Mouse (Mus musculus): ENCODE measurements around the gene Dph1. TPM values are rescaled to one million over a fixed set of nuclear protein-coding genes. Genes with fewer than 3 reads are reported as not detected.
A peak's percentile ranks its signal among the peaks of the same experiment; 100 is the strongest.

Dph1 gene
- polyA plus RNA-seq, 1 experiment, result 16.6 TPM

GRCm38 (mm10) chr11:75173095-75173798, 17.8 kb downstream of the Dph1 start:
- Histone ChIP-seq H3K27ac (ENCODE audit: control insufficient read depth, insufficient read depth, low read depth, low read length) (peak overlapping the region; percentile 14; the same call in 1 of the 2 replicates), H3K36me3 (ENCODE audit: control insufficient read depth, insufficient read depth, low read length) (no peaks in the 10 kb centered on the region), H3K27me3 (ENCODE audit: control insufficient read depth, insufficient read depth, low read length) (peaks cover 2% of the 10 kb centered on the region), H3K4me1 (ENCODE audit: control insufficient read depth, insufficient read depth, low read length) (peaks cover 13% of the 10 kb centered on the region), H3K4me3 (ENCODE audit: control insufficient read depth, low read depth, low read length) (peak overlapping the region; percentile 68)
- TF ChIP-seq POLR2A (IDR thresholded peaks at IDR 0.05; ENCODE audit: control insufficient read depth, low read depth, low read length) (peak; percentile 64; the same call in 1 of the 2 replicates), CTCF (IDR thresholded peaks at IDR 0.05; ENCODE audit: control insufficient read depth, insufficient read depth, insufficient replicate concordance, low read depth, low read length) (no peak)

GRCm38 (mm10) chr11:75172151-75173094, 18.6 kb downstream of the Dph1 start:
- peaks cover 2% of the 10 kb centered on the region for H3K27me3 ChIP-seq (ENCODE audit: control insufficient read depth, insufficient read depth, low read length)

GRCm38 (mm10) chr11:75171186-75171865, 19.7 kb downstream of the Dph1 start:
- H3K27me3 ChIP-seq (ENCODE audit: control insufficient read depth, insufficient read depth, low read length), result peaks cover 2% of the 10 kb centered on the region

More at GRCm38 (mm10) chr11:75172151-75173094, 18.6 kb downstream of the Dph1 start:
- Histone ChIP-seq H3K4me3 (ENCODE audit: control insufficient read depth, low read depth, low read length) (peak overlapping the region; percentile 76), H3K4me1 (ENCODE audit: control insufficient read depth, insufficient read depth, low read length) (peaks cover 16% of the 10 kb centered on the region), H3K36me3 (ENCODE audit: control insufficient read depth, insufficient read depth, low read length) (no peaks in the 10 kb centered on the region), H3K27ac (ENCODE audit: control insufficient read depth, insufficient read depth, low read depth, low read length) (0 out of 2 replicates have a peak overlapping the region, but pooled peaks have one; percentile 14)
- TF ChIP-seq POLR2A (IDR thresholded peaks at IDR 0.05; ENCODE audit: control insufficient read depth, low read depth, low read length) (no peak; the same call in none of the 2 replicates), CTCF (IDR thresholded peaks at IDR 0.05; ENCODE audit: control insufficient read depth, insufficient read depth, insufficient replicate concordance, low read depth, low read length) (no peak)

GRCm38 (mm10) chr11:75170136-75170751, 20.8 kb downstream of the Dph1 start:
- Histone ChIP-seq H3K4me3 (ENCODE audit: control insufficient read depth, low read depth, low read length) (peak overlapping the region; percentile 76), H3K27ac (ENCODE audit: control insufficient read depth, insufficient read depth, low read depth, low read length) (no peak overlapping the region), H3K27me3 (ENCODE audit: control insufficient read depth, insufficient read depth, low read length) (peaks cover 2% of the 10 kb centered on the region), H3K36me3 (ENCODE audit: control insufficient read depth, insufficient read depth, low read length) (no peaks in the 10 kb centered on the region), H3K4me1 (ENCODE audit: control insufficient read depth, insufficient read depth, low read length) (peaks cover 31% of the 10 kb centered on the region)
- TF ChIP-seq POLR2A (IDR thresholded peaks at IDR 0.05; ENCODE audit: control insufficient read depth, low read depth, low read length), result no peak
- peak; percentile 42; the same call in 1 of the 2 replicates for TF ChIP-seq CTCF (IDR thresholded peaks at IDR 0.05; ENCODE audit: control insufficient read depth, insufficient read depth, insufficient replicate concordance, low read depth, low read length)

More at GRCm38 (mm10) chr11:75171186-75171865, 19.7 kb downstream of the Dph1 start:
- H3K4me1 ChIP-seq (ENCODE audit: control insufficient read depth, insufficient read depth, low read length), result peaks cover 21% of the 10 kb centered on the region
- TF ChIP-seq CTCF (IDR thresholded peaks at IDR 0.05; ENCODE audit: control insufficient read depth, insufficient read depth, insufficient replicate concordance, low read depth, low read length), result no peak
- no peak for TF ChIP-seq POLR2A (IDR thresholded peaks at IDR 0.05; ENCODE audit: control insufficient read depth, low read depth, low read length)
- H3K36me3 ChIP-seq (ENCODE audit: control insufficient read depth, insufficient read depth, low read length), result no peaks in the 10 kb centered on the region
- H3K27ac ChIP-seq (ENCODE audit: control insufficient read depth, insufficient read depth, low read depth, low read length), result no peak overlapping the region
- H3K4me3 ChIP-seq (ENCODE audit: control insufficient read depth, low read depth, low read length), result peak overlapping the region; percentile 76

GRCm38 (mm10) chr11:75169405-75170080, 21.5 kb downstream of the Dph1 start, which contains the start of gene Hic1:
Hic1 (minus strand) TSS chr11:75169519.
- H3K27ac ChIP-seq (ENCODE audit: control insufficient read depth, insufficient read depth, low read depth, low read length), result no peak within 1 kb of the TSS
- H3K4me1 ChIP-seq (ENCODE audit: control insufficient read depth, insufficient read depth, low read length), result peaks cover 35% of the 10 kb centered on the region
- no peaks in the 10 kb centered on the region for H3K36me3 ChIP-seq (ENCODE audit: control insufficient read depth, insufficient read depth, low read length)
- H3K4me3 ChIP-seq (ENCODE audit: control insufficient read depth, low read depth, low read length), result peak within 1 kb of the TSS; percentile 76
- no peak for TF ChIP-seq CTCF (IDR thresholded peaks at IDR 0.05; ENCODE audit: control insufficient read depth, insufficient read depth, insufficient replicate concordance, low read depth, low read length)
- no peak for TF ChIP-seq POLR2A (IDR thresholded peaks at IDR 0.05; ENCODE audit: control insufficient read depth, low read depth, low read length)
- H3K27me3 ChIP-seq (ENCODE audit: control insufficient read depth, insufficient read depth, low read length), result peaks cover 2% of the 10 kb centered on the region
